Mouse (Mus musculus): ENCODE data around the gene Copb2. TPM values are rescaled to one million over a fixed set of nuclear protein-coding genes. Genes with fewer than 3 reads are reported as not detected.
A peak's percentile ranks its signal among the peaks of the same experiment; 100 is the strongest.

Gene Copb2
- polyA plus RNA-seq, 1 experiment from 2014 or later, result 183 TPM

GRCm38 (mm10) chr9:98535763-98536162 lies 27.8 kb upstream of the Copb2 start:
- no peaks in the 10 kb centered on the region; the same call in 1 of the 2 replicates for H3K4me1 ChIP-seq (ENCODE audit: control insufficient read depth, insufficient read depth, low read length)
- H3K9me3 ChIP-seq (ENCODE audit: control insufficient read depth, low read length), result no peaks in the 10 kb centered on the region
- ATAC-seq (ENCODE audit: low FRiP score, low TSS enrichment), result no peak
- H3K9ac ChIP-seq (ENCODE audit: low read depth, low read length), result no peak overlapping the region
- no peak overlapping the region for H3K4me3 ChIP-seq (ENCODE audit: low read length)
- H3K27ac ChIP-seq (ENCODE audit: low read depth, low read length), result no peak overlapping the region
- H3K36me3 ChIP-seq (ENCODE audit: control insufficient read depth, insufficient read depth, low read length), result no peaks in the 10 kb centered on the region
- no peaks in the 10 kb centered on the region for H3K27me3 ChIP-seq (ENCODE audit: control insufficient read depth, insufficient read depth, low read length)
- H3K4me2 ChIP-seq (replicated peaks; ENCODE audit: low read depth, low read length), result no peak overlapping the region

GRCm38 (mm10) chr9:98538017-98538712 lies 25.4 kb upstream of the Copb2 start:
- Histone ChIP-seq H3K27ac (ENCODE audit: low read depth, low read length) (no peak overlapping the region), H3K4me2 (replicated peaks; ENCODE audit: low read depth, low read length) (peak overlapping the region; percentile 17), H3K4me1 (ENCODE audit: control insufficient read depth, insufficient read depth, low read length) (no peaks in the 10 kb centered on the region; the same call in 1 of the 2 replicates), H3K4me3 (ENCODE audit: low read length) (peak overlapping the region; percentile 14; the same call in 1 of the 2 replicates), H3K9me3 (ENCODE audit: control insufficient read depth, low read length) (no peaks in the 10 kb centered on the region), H3K36me3 (ENCODE audit: control insufficient read depth, insufficient read depth, low read length) (no peaks in the 10 kb centered on the region), H3K9ac (ENCODE audit: low read depth, low read length) (0 out of 2 replicates have a peak overlapping the region, but pooled peaks have one; percentile 13), H3K27me3 (ENCODE audit: control insufficient read depth, insufficient read depth, low read length) (no peaks in the 10 kb centered on the region)
- WGBS, result 20% methylated on average over 13 of the region's 13 CpGs
- ATAC-seq (ENCODE audit: low FRiP score, low TSS enrichment), result peak; percentile 85; the same call in 1 of the 2 replicates

GRCm38 (mm10) chr9:98538713-98539360 lies 24.7 kb upstream of the Copb2 start:
- Histone ChIP-seq H3K4me1 (ENCODE audit: control insufficient read depth, insufficient read depth, low read length) (no peaks in the 10 kb centered on the region; the same call in 1 of the 2 replicates), H3K9ac (ENCODE audit: low read depth, low read length) (no peak overlapping the region), H3K4me3 (ENCODE audit: low read length) (peak overlapping the region; percentile 14; the same call in 1 of the 2 replicates), H3K9me3 (ENCODE audit: control insufficient read depth, low read length) (no peaks in the 10 kb centered on the region), H3K27me3 (ENCODE audit: control insufficient read depth, insufficient read depth, low read length) (no peaks in the 10 kb centered on the region), H3K27ac (ENCODE audit: low read depth, low read length) (no peak overlapping the region), H3K4me2 (replicated peaks; ENCODE audit: low read depth, low read length) (peak overlapping the region; percentile 17), H3K36me3 (ENCODE audit: control insufficient read depth, insufficient read depth, low read length) (no peaks in the 10 kb centered on the region)
- ATAC-seq (ENCODE audit: low FRiP score, low TSS enrichment), result peak; percentile 69; the same call in 1 of the 2 replicates
- WGBS, result 5% methylated on average over 13 of the region's 13 CpGs

GRCm38 (mm10) chr9:98544042-98544441 lies 19.5 kb upstream of the Copb2 start:
- H3K4me1 ChIP-seq (ENCODE audit: control insufficient read depth, insufficient read depth, low read length), result no peaks in the 10 kb centered on the region
- no peaks in the 10 kb centered on the region for H3K27me3 ChIP-seq (ENCODE audit: control insufficient read depth, insufficient read depth, low read length)
- H3K27ac ChIP-seq (ENCODE audit: low read depth, low read length), result no peak overlapping the region
- H3K4me3 ChIP-seq (ENCODE audit: low read length), result no peak overlapping the region
- H3K4me2 ChIP-seq (replicated peaks; ENCODE audit: low read depth, low read length), result no peak overlapping the region
- WGBS, result 72% methylated on average over 3 of the region's 3 CpGs
- no peak for ATAC-seq (ENCODE audit: low FRiP score, low TSS enrichment)
- no peak overlapping the region for H3K9ac ChIP-seq (ENCODE audit: low read depth, low read length)
- no peaks in the 10 kb centered on the region for H3K36me3 ChIP-seq (ENCODE audit: control insufficient read depth, insufficient read depth, low read length)
- H3K9me3 ChIP-seq (ENCODE audit: control insufficient read depth, low read length), result no peaks in the 10 kb centered on the region

GRCm38 (mm10) chr9:98583852-98584251 lies 20.3 kb downstream of the Copb2 start:
- Histone ChIP-seq H3K4me1 (ENCODE audit: control insufficient read depth, insufficient read depth, low read length) (no peaks in the 10 kb centered on the region), H3K4me2 (replicated peaks; ENCODE audit: low read depth, low read length) (no peak overlapping the region), H3K36me3 (ENCODE audit: control insufficient read depth, insufficient read depth, low read length) (peaks cover 87% of the 10 kb centered on the region), H3K9me3 (ENCODE audit: control insufficient read depth, low read length) (no peaks in the 10 kb centered on the region), H3K4me3 (ENCODE audit: low read length) (no peak overlapping the region), H3K9ac (ENCODE audit: low read depth, low read length) (no peak overlapping the region), H3K27ac (ENCODE audit: low read depth, low read length) (no peak overlapping the region), H3K27me3 (ENCODE audit: control insufficient read depth, insufficient read depth, low read length) (no peaks in the 10 kb centered on the region)
- no peak for ATAC-seq (ENCODE audit: low FRiP score, low TSS enrichment)
- WGBS, result 95% methylated on average over 4 of the region's 4 CpGs

- Histone ChIP-seq H3K9ac (ENCODE audit: low read depth, low read length) (no peak overlapping the region), H3K27me3 (ENCODE audit: control insufficient read depth, insufficient read depth, low read length) (no peaks in the 10 kb centered on the region), H3K4me1 (ENCODE audit: control insufficient read depth, insufficient read depth, low read length) (peaks cover 6% of the 10 kb centered on the region; the same call in 1 of the 2 replicates), H3K4me2 (replicated peaks; ENCODE audit: low read depth, low read length) (peak overlapping the region; percentile 91), H3K9me3 (ENCODE audit: control insufficient read depth, low read length) (no peaks in the 10 kb centered on the region), H3K27ac (ENCODE audit: low read depth, low read length) (no peak overlapping the region), H3K4me3 (ENCODE audit: low read length) (peak overlapping the region; percentile 94; the same call in 1 of the 2 replicates), H3K36me3 (ENCODE audit: control insufficient read depth, insufficient read depth, low read length) (peaks cover 29% of the 10 kb centered on the region)
- ATAC-seq (ENCODE audit: low FRiP score, low TSS enrichment), result no peak
- 83% methylated on average over 6 of the region's 6 CpGs for WGBS
Observed at GRCm38 (mm10) chr9:98600094-98600493, 36.6 kb downstream of the Copb2 start.

GRCm38 (mm10) chr9:98601156-98601836 lies 37.8 kb downstream of the Copb2 start, which contains the start of gene Mrps22:
Gene Mrps22, minus strand, starts transcription at chr9:98601660.
- no peaks in the 10 kb centered on the region for H3K9me3 ChIP-seq (ENCODE audit: control insufficient read depth, low read length)
- peak within 1 kb of the TSS; percentile 91 for H3K4me2 ChIP-seq (replicated peaks; ENCODE audit: low read depth, low read length)
- peak; percentile 95 for ATAC-seq (ENCODE audit: low FRiP score, low TSS enrichment)
- H3K9ac ChIP-seq (ENCODE audit: low read depth, low read length), result peak within 1 kb of the TSS; percentile 84
- no peaks in the 10 kb centered on the region for H3K27me3 ChIP-seq (ENCODE audit: control insufficient read depth, insufficient read depth, low read length)
- H3K4me3 ChIP-seq (ENCODE audit: low read length), result peak within 1 kb of the TSS; percentile 94
- H3K36me3 ChIP-seq (ENCODE audit: control insufficient read depth, insufficient read depth, low read length), result peaks cover 17% of the 10 kb centered on the region
- under 1% methylated on average over 44 of the region's 44 CpGs for WGBS
- H3K4me1 ChIP-seq (ENCODE audit: control insufficient read depth, insufficient read depth, low read length), result peaks cover 6% of the 10 kb centered on the region; the same call in 1 of the 2 replicates
- peak within 1 kb of the TSS; percentile 51; the same call in 1 of the 2 replicates for H3K27ac ChIP-seq (ENCODE audit: low read depth, low read length)

GRCm38 (mm10) chr9:98601837-98602359 lies 38.4 kb downstream of the Copb2 start:
- 50% methylated on average over 11 of the region's 11 CpGs for WGBS
- Histone ChIP-seq H3K9me3 (ENCODE audit: control insufficient read depth, low read length) (no peaks in the 10 kb centered on the region), H3K27ac (ENCODE audit: low read depth, low read length) (no peak overlapping the region), H3K9ac (ENCODE audit: low read depth, low read length) (peak overlapping the region; percentile 84; the same call in 1 of the 2 replicates), H3K4me2 (replicated peaks; ENCODE audit: low read depth, low read length) (peak overlapping the region; percentile 44), H3K4me3 (ENCODE audit: low read length) (peak overlapping the region; percentile 94), H3K36me3 (ENCODE audit: control insufficient read depth, insufficient read depth, low read length) (peaks cover 11% of the 10 kb centered on the region), H3K4me1 (ENCODE audit: control insufficient read depth, insufficient read depth, low read length) (peaks cover 6% of the 10 kb centered on the region; the same call in 1 of the 2 replicates), H3K27me3 (ENCODE audit: control insufficient read depth, insufficient read depth, low read length) (no peaks in the 10 kb centered on the region)
- no peak for ATAC-seq (ENCODE audit: low FRiP score, low TSS enrichment)
